Mouse (Mus musculus) liver, embryonic 14.5 days (tissue): ENCODE measurements around the gene Rtl9.

Source experiments
- CTCF ChIP-seq: IDR thresholded peaks from 2 replicates; pipeline ENCODE4 v1.5.1; 2016; ENCODE audit warnings: antibody characterized with exemption, low read depth, control low read depth
- EP300 ChIP-seq: IDR thresholded peaks from 2 replicates; pipeline ENCODE4 v1.6.1; 2016; ENCODE audit warnings: antibody characterized with exemption, low read depth

DNA sequence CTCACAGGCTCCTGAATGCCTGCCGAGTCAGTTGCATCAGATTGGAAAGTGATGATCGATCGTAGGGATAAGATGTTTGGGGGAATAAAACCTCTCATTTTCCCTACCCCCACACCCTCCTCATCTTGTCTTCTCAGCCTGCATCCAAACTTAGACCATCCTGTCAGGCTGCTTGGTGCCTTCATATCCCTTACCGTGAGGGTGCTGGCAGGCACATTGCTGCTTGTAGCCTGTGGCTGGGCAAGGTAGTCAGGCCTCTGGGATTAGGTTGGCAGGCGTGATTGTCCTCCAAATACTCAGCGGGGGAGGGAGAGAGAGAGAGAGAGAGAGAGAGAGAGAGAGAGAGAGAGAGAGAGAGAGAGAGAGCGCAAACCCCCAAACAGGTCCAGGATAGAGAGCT is 11.2 kb upstream of the Rtl9 start:
- no peak for TF ChIP-seq CTCF
- no peak for TF ChIP-seq EP300
